Mouse (Mus musculus) right cerebral cortex, postnatal 4 days (tissue): ENCODE measurements at regions not wholly inside any gene's neighbourhood (a gene's known extent, or its start where the extent isn't known, plus 50 kb on each side); places are given as distances from the start of the nearest gene placed in this dataset.

ENCODE experiments used
- DNase-seq: peaks from one replicate; pipeline ENCODE4 v3.0.0-alpha.2; 2022

GRCm38 (mm10) chr8:23314275-23315123, 903.3 kb downstream of the Mrps31 start:
- no peak for DNase-seq

- DNase-seq = peak; percentile 24
Observed at GRCm38 (mm10) chr8:23319556-23319955, 908.4 kb downstream of the Mrps31 start.

GRCm38 (mm10) chr8:23321166-23321565, 910.0 kb downstream of the Mrps31 start:
- DNase-seq = no peak

- DNase-seq = no peak
Observed at GRCm38 (mm10) chr8:23327283-23327682, 916.1 kb downstream of the Mrps31 start.

- peak; percentile 10 for DNase-seq
Observed at GRCm38 (mm10) chr8:23344161-23344560, 933.0 kb downstream of the Mrps31 start.

GRCm38 (mm10) chr8:23351367-23351930, 940.3 kb downstream of the Mrps31 start:
- DNase-seq = no peak

- DNase-seq = no peak
Observed at GRCm38 (mm10) chr8:23352259-23353106, 941.3 kb downstream of the Mrps31 start.

- DNase-seq = no peak
Observed at GRCm38 (mm10) chr8:23360061-23360622, 949.0 kb downstream of the Mrps31 start.

- no peak for DNase-seq
Observed at GRCm38 (mm10) chr8:23360850-23361274, 949.7 kb downstream of the Mrps31 start.
